Mouse (Mus musculus): ENCODE measurements around the gene 1810065E05Rik. TPM values are rescaled to one million over a fixed set of nuclear protein-coding genes. Genes with fewer than 3 reads are reported as not detected.

1810065E05Rik gene
- not detected in 4 replicates for total RNA-seq (2023)

DNA sequence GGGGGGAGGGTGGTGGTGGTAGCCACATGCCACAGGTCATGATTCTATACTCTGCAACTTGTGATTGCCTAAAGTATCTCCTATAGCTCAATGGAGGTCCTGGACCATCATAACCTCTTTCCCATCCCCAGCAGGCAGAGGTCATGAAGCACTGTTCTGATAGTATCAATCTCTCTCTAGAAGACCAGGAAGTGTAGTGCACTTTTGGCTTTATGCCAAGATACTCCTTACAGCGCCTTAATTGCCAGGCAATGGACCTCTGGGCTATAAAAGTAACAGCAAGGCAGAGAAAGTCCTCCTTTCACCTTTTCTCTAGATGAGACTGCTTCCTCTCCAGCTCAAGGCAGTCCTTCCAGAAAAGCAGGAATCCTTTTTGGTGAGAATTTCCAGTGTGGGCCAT is at the start of gene 1810065E05Rik:
1810065E05Rik (plus strand) TSS at position 297 of the 400 bp plus-strand sequence.

DNA sequence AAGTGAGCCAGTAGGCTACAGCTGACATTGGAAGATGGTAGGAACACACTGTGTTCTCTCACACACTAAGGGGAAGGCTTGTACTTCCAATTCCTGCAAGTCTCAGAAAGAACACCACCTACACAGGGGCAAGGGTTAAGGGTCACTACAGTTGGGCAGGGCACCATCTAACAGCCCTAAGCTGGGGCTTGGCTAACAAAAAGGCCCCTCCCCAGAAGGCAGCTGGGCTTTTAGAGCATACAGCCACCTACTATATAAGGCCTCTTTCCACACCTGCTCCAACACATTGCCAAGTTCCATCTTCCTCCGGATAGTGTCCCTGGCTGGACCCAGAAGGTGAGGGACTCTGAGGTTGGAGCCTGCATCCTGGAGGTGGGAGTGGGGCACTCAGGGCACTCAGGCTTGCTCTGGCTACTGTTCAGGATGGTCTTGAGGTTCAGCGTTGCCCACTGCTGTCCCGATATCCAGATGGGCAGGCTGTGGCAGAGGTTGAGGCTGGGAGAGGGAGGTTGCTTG is 42.1 kb upstream of the 1810065E05Rik start, which contains the start of gene Lypd8:
Lypd8 (plus strand) TSS at position 281 of the 516 bp plus-strand sequence.

GRCm38 (mm10) chr11:58432259-58432658 is 11.3 kb downstream of the 1810065E05Rik start, which contains the start of gene Gm12253:
Gm12253 (plus strand) TSS chr11:58432559.

DNA sequence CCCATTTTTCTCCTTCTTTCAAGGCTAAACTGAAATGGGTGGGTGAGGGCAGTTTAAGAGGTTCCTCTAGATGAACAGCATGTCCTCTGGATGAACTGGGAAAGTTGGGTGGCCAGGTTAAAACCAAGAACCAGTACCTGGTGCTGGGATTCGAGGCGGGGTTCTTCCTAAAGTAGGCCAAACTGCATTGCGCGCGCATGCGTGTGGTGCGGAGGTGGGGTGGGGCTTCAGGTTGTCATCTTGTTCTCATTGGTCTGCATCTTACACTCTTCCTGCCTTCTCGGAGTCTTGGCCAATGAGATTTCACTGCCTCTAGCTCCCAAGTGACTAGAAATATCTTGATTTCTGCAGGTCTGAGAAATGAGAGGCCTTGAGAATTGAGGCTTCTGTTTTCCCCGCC is 31.8 kb downstream of the 1810065E05Rik start, which contains the start of gene Lypd9:
Lypd9 (minus strand) TSS at position 165 of the 400 bp plus-strand sequence.

GRCm38 (mm10) chr11:58462170-58462569 is 41.3 kb downstream of the 1810065E05Rik start, which contains the start of gene Olfr30:
Olfr30 (minus strand) TSS chr11:58462270.

Other genes starting within 250 kb of the 1810065E05Rik start
- gene Mrpl22, start 249.4 kb upstream of the 1810065E05Rik start, total RNA-seq (2023), result 20.1 to 24.9 TPM (median 20.9 TPM) in 4 replicates
- 14.5 to 18.3 TPM (median 15.9 TPM) in 4 replicates for gene Igtp, start 221.6 kb upstream of the 1810065E05Rik start, total RNA-seq (2023)
- 5.5 to 7.1 TPM (median 6.5 TPM) in 4 replicates for gene Irgm2, start 221.5 kb upstream of the 1810065E05Rik start, total RNA-seq (2023)
- gene 4930438A08Rik, start 146.3 kb upstream of the 1810065E05Rik start, total RNA-seq (2023), result not detected in 4 replicates
- gene Zfp692, start 114.0 kb upstream of the 1810065E05Rik start, total RNA-seq (2023), result 28.3 to 34.6 TPM (median 29.4 TPM) in 4 replicates
- 30.6 to 35.1 TPM (median 33.0 TPM) in 4 replicates for gene Zfp672, start 90.8 kb upstream of the 1810065E05Rik start, total RNA-seq (2023)
- 21.8 to 27.3 TPM (median 23.7 TPM) in 4 replicates for gene Sh3bp5l, start 90.4 kb upstream of the 1810065E05Rik start, total RNA-seq (2023)
- gene Lypd8, start 42.1 kb upstream of the 1810065E05Rik start, total RNA-seq (2023), result not detected in 4 replicates
- gene Gm12253, start 11.4 kb downstream of the 1810065E05Rik start, total RNA-seq (2023), result not detected in 4 replicates
- not detected in 4 replicates for gene Lypd9, start 31.8 kb downstream of the 1810065E05Rik start, total RNA-seq (2023)
- gene Olfr30, start 41.2 kb downstream of the 1810065E05Rik start, total RNA-seq (2023), result not detected in 4 replicates
- gene Olfr332, start 71.4 kb downstream of the 1810065E05Rik start, total RNA-seq (2023), result not detected in 4 replicates
- gene Olfr331, start 81.5 kb downstream of the 1810065E05Rik start, total RNA-seq (2023), result not detected in 4 replicates
- gene Olfr330, start 113.7 kb downstream of the 1810065E05Rik start, total RNA-seq (2023), result not detected in 4 replicates
- gene Olfr329-ps, start 125.3 kb downstream of the 1810065E05Rik start, total RNA-seq (2023), result not detected in 4 replicates
- 0.18 to 0.48 TPM (median 0.25 TPM) in 4 replicates for gene Olfr328, start 134.5 kb downstream of the 1810065E05Rik start, total RNA-seq (2023)
- gene Olfr224, start 149.4 kb downstream of the 1810065E05Rik start, total RNA-seq (2023), result not detected in 4 replicates
- not detected in 4 replicates for gene Olfr325, start 156.6 kb downstream of the 1810065E05Rik start, total RNA-seq (2023)
- gene Olfr324, start 174.0 kb downstream of the 1810065E05Rik start, total RNA-seq (2023), result not detected in 4 replicates
- not detected in 4 replicates for gene 2210407C18Rik, start 195.0 kb downstream of the 1810065E05Rik start, total RNA-seq (2023)
- not detected in 4 replicates for gene Olfr323, start 209.4 kb downstream of the 1810065E05Rik start, total RNA-seq (2023)
- gene Trim58, start 219.4 kb downstream of the 1810065E05Rik start, total RNA-seq (2023), result not detected in 4 replicates
- not detected in 4 replicates for gene Olfr322, start 237.7 kb downstream of the 1810065E05Rik start, total RNA-seq (2023)

Data from B cell, adult 62 days (primary cell).